Mouse (Mus musculus) urinary bladder, adult 2 months (tissue): ENCODE measurements around the gene Tef. TPM values are rescaled to one million over a fixed set of nuclear protein-coding genes. Genes with fewer than 3 reads are reported as not detected.

ENCODE experiments used
- polyA plus RNA-seq: library from polyadenylated mRNA; depleted of rRNA; stranded (reverse); fragments of >200 nt; gene quantifications from 2 replicates; pipeline ENCODE4 v1.2.3, GENCODE M21; 2012; rRNA removed

Tef gene
- polyA plus RNA-seq, 1 experiment = 193 TPM

Other genes with a start within 250 kb of the Tef start
- gene Ep300, start 217.1 kb upstream of the Tef start, polyA plus RNA-seq = 15.4 and 32.8 TPM in 2 replicates
- gene L3mbtl2, start 138.5 kb upstream of the Tef start, polyA plus RNA-seq = 16.4 and 18.0 TPM in 2 replicates
- 3.0 and 3.9 TPM in 2 replicates for gene Chadl, start 105.1 kb upstream of the Tef start, polyA plus RNA-seq
- 30.8 and 41.0 TPM in 2 replicates for gene Zc3h7b, start 57.4 kb upstream of the Tef start, polyA plus RNA-seq
- 29.4 and 31.0 TPM in 2 replicates for gene Rangap1, start 56.9 kb upstream of the Tef start, polyA plus RNA-seq
- 18.0 and 24.4 TPM in 2 replicates for gene Tob2, start 56.4 kb downstream of the Tef start, polyA plus RNA-seq
- gene Phf5a, start 69.5 kb downstream of the Tef start, polyA plus RNA-seq = 44.3 and 49.6 TPM in 2 replicates
- 185 and 189 TPM in 2 replicates for gene Aco2, start 69.9 kb downstream of the Tef start, polyA plus RNA-seq
- 17.2 and 17.4 TPM in 2 replicates for gene Polr3h, start 123.8 kb downstream of the Tef start, polyA plus RNA-seq
- gene Csdc2, start 134.3 kb downstream of the Tef start, polyA plus RNA-seq = 20.2 and 29.6 TPM in 2 replicates
- gene Pmm1, start 158.5 kb downstream of the Tef start, polyA plus RNA-seq = 76.2 and 80.5 TPM in 2 replicates
- not detected in 2 replicates for gene 1700029P11Rik, start 178.1 kb downstream of the Tef start, polyA plus RNA-seq
- gene Xrcc6, start 185.4 kb downstream of the Tef start, polyA plus RNA-seq = 18.3 and 20.4 TPM in 2 replicates
- gene Desi1, start 231.4 kb downstream of the Tef start, polyA plus RNA-seq = 19.5 and 21.7 TPM in 2 replicates
- gene Snu13, start 245.2 kb downstream of the Tef start, polyA plus RNA-seq = 77.9 and 79.0 TPM in 2 replicates